Mouse (Mus musculus) heart, embryonic 14.5 days (tissue): ENCODE data around the gene Sit1. TPM values are rescaled to one million over a fixed set of nuclear protein-coding genes. Genes with fewer than 3 reads are reported as not detected.

Experiments used
- ATAC-seq: fragments of 200-750 bp; cut with Nextera tagmentation; 2 replicates; pipeline ENCODE4 v1.8.0; 2017; ENCODE audit warnings: low read depth, moderate TSS enrichment; ENCODE audit not compliant: insufficient number of reproducible peaks, insufficient read depth, low FRiP score
- H3K27ac ChIP-seq, 2 experiments: fragments of 200-500 bp in 1 of 2; fragments of 300-500 bp in 1 of 2; sonication (generic) in 1 of 2; replicated peaks in 1 of 2; 2 replicates each; pipeline ENCODE4 v1.5.1; 2012 to 2014; ENCODE audit warnings: low read depth in 2 of 2, low read length in 2 of 2, control low read depth in 1 of 2, mild to moderate bottlenecking in 1 of 2, mixed read lengths in 1 of 2; ENCODE audit not compliant: control insufficient read depth in 1 of 2, insufficient read depth in 1 of 2
- H3K27me3 ChIP-seq: fragments of 300-500 bp; sonication (generic); 2 replicates; pipeline ENCODE4 v1.6.1; 2014; ENCODE audit warnings: mild to moderate bottlenecking, low read length, control low read depth; ENCODE audit not compliant: control insufficient read depth, insufficient read depth
- H3K36me3 ChIP-seq: fragments of 300-500 bp; sonication (generic); 2 replicates; pipeline ENCODE4 v1.6.1; 2014; ENCODE audit warnings: mild to moderate bottlenecking, control low read depth, low read length, mixed read lengths; ENCODE audit not compliant: control insufficient read depth, insufficient read depth
- H3K4me1 ChIP-seq, 2 experiments: fragments of 200-500 bp in 1 of 2; fragments of 300-500 bp in 1 of 2; sonication (generic) in 1 of 2; 2 replicates each; pipeline ENCODE4 v1.6.1; 2012 to 2014; ENCODE audit warnings: low read length in 2 of 2, control low read depth in 1 of 2, mixed read lengths in 1 of 2; ENCODE audit not compliant: control insufficient read depth in 2 of 2, insufficient read depth in 2 of 2
- H3K4me2 ChIP-seq: fragments of 300-500 bp; sonication (generic); 2 replicates; pipeline ENCODE4 v1.6.1; 2014; ENCODE audit warnings: mild to moderate bottlenecking, low read length
- H3K4me3 ChIP-seq, 2 experiments: fragments of 200-500 bp in 1 of 2; fragments of 300-500 bp in 1 of 2; sonication (generic) in 1 of 2; 2 replicates each; pipeline ENCODE4 v1.5.1; 2012 to 2014; ENCODE audit warnings: low read length in 2 of 2, mild to moderate bottlenecking in 2 of 2, control low read depth in 1 of 2, low read depth in 1 of 2, moderate library complexity in 1 of 2; ENCODE audit not compliant: control insufficient read depth in 1 of 2, insufficient read depth in 1 of 2
- H3K9ac ChIP-seq: fragments of 300-500 bp; sonication (generic); 2 replicates; pipeline ENCODE4 v1.6.1; 2014; ENCODE audit warnings: mild to moderate bottlenecking, low read length
- H3K9me3 ChIP-seq: fragments of 300-500 bp; sonication (generic); 2 replicates; pipeline ENCODE4 v1.6.1; 2016; ENCODE audit warnings: low read length, control low read depth; ENCODE audit not compliant: control insufficient read depth
- WGBS: fragments of 180-500 bp; shearing (Covaris S2); extraction: QIAGEN DNeasy Blood & Tissue Kit; methylation state at CpG from one replicate; pipeline ENCODE4 v1.1.7; 2014; 5-methylcytosine and 5-hydroxymethylcytosine counted together
- polyA plus RNA-seq: library from polyadenylated mRNA; unstranded; fragments of >200 nt; fragmentation: Nextera tagmentation; extraction: Ambion mirVana; gene quantifications from 2 replicates; pipeline ENCODE4 v1.2.1, GENCODE M21; 2014

Gene Sit1
- polyA plus RNA-seq, 1 experiment from 2014 or later = not detected

GRCm38 (mm10) chr4:43480985-43481384 lies 2.5 kb downstream of the Sit1 start:
- Histone ChIP-seq H3K4me2 (no peak overlapping the region), H3K4me3 (no peak overlapping the region), H3K4me1 (peaks cover 4 to 6% of the 10 kb centered on the region in 2 experiments; a peak in 1 of 4 replicates), H3K9me3 (no peaks in the 10 kb centered on the region), H3K27me3 (no peaks in the 10 kb centered on the region), H3K36me3 (no peaks in the 10 kb centered on the region), H3K9ac (no peak overlapping the region), H3K27ac (no peak overlapping the region)
- WGBS = 80% methylated on average over 5 of the region's 5 CpGs
- ATAC-seq = no peak

- H3K9ac ChIP-seq = no peak overlapping the region; the same call in 1 of the 2 replicates
- peak overlapping the region in 1 of 2 experiments; percentile 12; a peak in 1 of 4 replicates for H3K27ac ChIP-seq
- H3K4me1 ChIP-seq = peaks cover 4 to 6% of the 10 kb centered on the region in 2 experiments; a peak in 1 of 4 replicates
Observed at GRCm38 (mm10) chr4:43478906-43479832, 4.4 kb downstream of the Sit1 start.

GRCm38 (mm10) chr4:43478534-43478858 lies 5.0 kb downstream of the Sit1 start:
- WGBS = 47% methylated on average over 8 of the region's 8 CpGs
- H3K9ac ChIP-seq = peak overlapping the region; percentile 63
- peak overlapping the region; percentile 28 to 44 for H3K4me3 ChIP-seq
- peak overlapping the region in 1 of 2 experiments; percentile 2; a peak in 1 of 4 replicates for H3K27ac ChIP-seq
- no peaks in the 10 kb centered on the region for H3K36me3 ChIP-seq
- no peaks in the 10 kb centered on the region for H3K27me3 ChIP-seq
- peaks cover 4 to 6% of the 10 kb centered on the region in 2 experiments; a peak in 1 of 4 replicates for H3K4me1 ChIP-seq
- peak overlapping the region; percentile 58 for H3K4me2 ChIP-seq
- no peaks in the 10 kb centered on the region for H3K9me3 ChIP-seq
- peak; percentile 44; the same call in 1 of the 2 replicates for ATAC-seq

More at GRCm38 (mm10) chr4:43478906-43479832, 4.4 kb downstream of the Sit1 start:
- Histone ChIP-seq H3K36me3 (no peaks in the 10 kb centered on the region), H3K9me3 (no peaks in the 10 kb centered on the region), H3K4me2 (peak overlapping the region; percentile 58), H3K4me3 (peak overlapping the region in 1 of 2 experiments; percentile 25; a peak in 1 of 4 replicates), H3K27me3 (no peaks in the 10 kb centered on the region)
- ATAC-seq = no peak
- 37% methylated on average over 24 of the region's 24 CpGs for WGBS

- H3K27me3 ChIP-seq = no peaks in the 10 kb centered on the region
- peak overlapping the region; percentile 58 for H3K4me2 ChIP-seq
- 15% methylated on average over 11 of the region's 11 CpGs for WGBS
- H3K4me3 ChIP-seq = peak overlapping the region; percentile 28 to 44
- peaks cover 4 to 6% of the 10 kb centered on the region in 2 experiments; a peak in 1 of 4 replicates for H3K4me1 ChIP-seq
- H3K27ac ChIP-seq = peak overlapping the region in 1 of 2 experiments; percentile 2; a peak in 1 of 4 replicates
- H3K36me3 ChIP-seq = no peaks in the 10 kb centered on the region
- ATAC-seq = peak; percentile 63; the same call in 1 of the 2 replicates
- H3K9ac ChIP-seq = peak overlapping the region; percentile 63
- no peaks in the 10 kb centered on the region for H3K9me3 ChIP-seq
Observed at GRCm38 (mm10) chr4:43477857-43478533, 5.5 kb downstream of the Sit1 start.

- Histone ChIP-seq H3K27me3 (no peaks in the 10 kb centered on the region), H3K4me1 (peaks cover 4 to 6% of the 10 kb centered on the region in 2 experiments; a peak in 1 of 4 replicates), H3K36me3 (no peaks in the 10 kb centered on the region), H3K27ac (no peak overlapping the region), H3K4me3 (no peak overlapping the region), H3K9ac (no peak overlapping the region), H3K4me2 (no peak overlapping the region), H3K9me3 (no peaks in the 10 kb centered on the region)
- ATAC-seq = no peak
- WGBS = 86% methylated on average over 6 of the region's 6 CpGs
Observed at GRCm38 (mm10) chr4:43476604-43477003, 6.9 kb downstream of the Sit1 start.

GRCm38 (mm10) chr4:43473636-43474035 lies 9.9 kb downstream of the Sit1 start:
- ATAC-seq = no peak
- Histone ChIP-seq H3K36me3 (no peaks in the 10 kb centered on the region), H3K9ac (no peak overlapping the region), H3K27me3 (no peaks in the 10 kb centered on the region), H3K4me3 (no peak overlapping the region), H3K27ac (no peak overlapping the region), H3K9me3 (no peaks in the 10 kb centered on the region), H3K4me2 (no peak overlapping the region), H3K4me1 (peaks cover 3% of the 10 kb centered on the region in 2 experiments; a peak in 1 of 4 replicates)
- WGBS = 70% methylated on average over 1 of the region's 1 CpGs

- Histone ChIP-seq H3K9me3 (no peaks in the 10 kb centered on the region), H3K27me3 (no peaks in the 10 kb centered on the region), H3K4me1 (no peaks in the 10 kb centered on the region; a peak in 1 of 4 replicates), H3K4me2 (no peak overlapping the region), H3K4me3 (no peak overlapping the region), H3K9ac (no peak overlapping the region), H3K27ac (no peak overlapping the region), H3K36me3 (no peaks in the 10 kb centered on the region)
- WGBS = 89% methylated on average over 10 of the region's 10 CpGs
- ATAC-seq = no peak
Observed at GRCm38 (mm10) chr4:43470301-43470700, 13.2 kb downstream of the Sit1 start.
